20 mouse cellular contexts compared by ENCODE assay signal in the genomic region with DNA sequence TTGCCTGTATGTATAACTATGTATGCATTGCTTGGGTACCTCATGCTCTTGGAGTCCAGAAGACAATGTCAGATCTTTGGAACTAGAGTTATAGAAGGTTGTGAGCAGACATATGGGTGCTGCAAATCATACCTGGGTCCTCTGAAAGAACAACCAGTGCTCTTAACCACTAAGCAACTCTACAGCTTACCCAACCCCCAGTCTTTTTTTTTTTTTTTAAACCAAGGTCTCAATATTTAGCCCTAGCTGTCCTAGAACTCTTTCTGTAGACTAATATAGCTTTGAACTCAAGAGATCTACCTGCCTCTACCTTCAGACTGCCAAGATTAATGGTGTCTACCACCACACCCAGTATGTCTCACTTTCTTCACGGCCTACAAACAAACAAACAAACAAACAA. TPM values are rescaled to one million over a fixed set of nuclear protein-coding genes. Genes with fewer than 3 reads are reported as not detected.
DNase-seq lines count a peak whose midpoint lies in the region; ATAC-seq and TF ChIP-seq lines count a peak whose summit lies in the region.
"Had no signal": no experiment of that assay in that cellular context is flagged by ENCODE, and none has a peak within 500 bp of the region (broad histone marks: within the 10 kb centered on the region; RNA-seq: fewer than 3 reads in every experiment).

No protein-coding gene starts in this region.

- H3K9ac ChIP-seq in CH12.LX (ENCODE audit: insufficient read depth, low read depth) (no peak overlapping the region), MEL (ENCODE audit: control insufficient read depth, low read depth, low read length, poor library complexity, severe bottlenecking) (no peak overlapping the region)
- H3K9ac ChIP-seq in hindbrain, embryonic 13.5 days = no peak overlapping the region

- dilution Hi-C loops in CH12.LX (cut with MboI; ENCODE audit: extremely low pct_ligation_motif_present, extremely low pct_unique_long_range_greater_than_20kb, low sequenced_read_pairs) = no loop called here

- TF ChIP-seq EP300 in CH12.LX (IDR thresholded peaks at IDR 0.05; ENCODE audit: low read length) = no peak
- no peak for TF ChIP-seq EP300 in MEL (IDR thresholded peaks at IDR 0.05; ENCODE audit: low read depth in 1 of 2, low read length in 2 of 2)

- H3K36me3 ChIP-seq in CH12.LX (replicated peaks in 1 of 2; ENCODE audit: control insufficient read depth in 1 of 2, insufficient read depth in 1 of 2, low read length in 1 of 2) (no peaks in the 10 kb centered on the region), MEL (ENCODE audit: control insufficient read depth in 1 of 2, insufficient read depth in 2 of 2, low read length in 2 of 2) (peaks cover 0 to 19% of the 10 kb centered on the region in 2 experiments; a peak in 2 of 4 replicates)
- no peaks in the 10 kb centered on the region for H3K36me3 ChIP-seq in hindbrain, embryonic 13.5 days

- H3K4me3 ChIP-seq in CH12.LX (replicated peaks in 1 of 3; ENCODE audit: low read depth in 2 of 3, low read length in 2 of 3, poor library complexity in 1 of 3) (no peak overlapping the region), MEL (ENCODE audit: control insufficient read depth in 1 of 2, insufficient read depth in 1 of 2, low read depth in 2 of 2, low read length in 2 of 2) (no peak overlapping the region)
- H3K4me3 ChIP-seq in hindbrain, embryonic 13.5 days = no peak overlapping the region

- no peak for ATAC-seq in hindbrain, embryonic 13.5 days (ENCODE audit: low FRiP score)
- ATAC-seq: activated CD4-positive, CD25-positive, alpha-beta regulatory T cell, adult 4 months; CD4-positive, CD25-positive, alpha-beta regulatory T cell, adult 4 months; Patski had no signal

- H3K27ac ChIP-seq in CH12.LX (ENCODE audit: insufficient read depth, low read depth) = no peak overlapping the region
- no peak overlapping the region for H3K27ac ChIP-seq in MEL (ENCODE audit: control insufficient read depth, low read depth, low read length)
- no peak overlapping the region for H3K27ac ChIP-seq in hindbrain, embryonic 13.5 days

- no peak overlapping the region for H3K4me2 ChIP-seq in CH12.LX (ENCODE audit: insufficient read depth, low read depth, poor library complexity, severe bottlenecking)
- no peak overlapping the region for H3K4me2 ChIP-seq in hindbrain, embryonic 13.5 days

- WGBS in hindbrain, embryonic 13.5 days = 90% methylated on average over 1 of the region's 1 CpGs

- TF ChIP-seq POLR2A in CH12.LX (IDR thresholded peaks at IDR 0.05; ENCODE audit: low read depth, low read length) = no peak
- no peak for TF ChIP-seq POLR2A in MEL (IDR thresholded peaks at IDR 0.05; ENCODE audit: control insufficient read depth in 1 of 2, insufficient read depth in 1 of 2, low read depth in 1 of 2, low read length in 2 of 2, poor library complexity in 1 of 2)

- H3K9me3 ChIP-seq in CH12.LX (replicated peaks; ENCODE audit: low read length) (no peaks in the 10 kb centered on the region), MEL (replicated peaks; ENCODE audit: insufficient read depth, low read length) (no peaks in the 10 kb centered on the region)
- H3K9me3 ChIP-seq in hindbrain, embryonic 13.5 days = no peaks in the 10 kb centered on the region
- H3K9me3 ChIP-seq: G1E had no signal

- peaks cover 2% of the 10 kb centered on the region for H3K27me3 ChIP-seq in CH12.LX (replicated peaks)
- no peaks in the 10 kb centered on the region for H3K27me3 ChIP-seq in MEL (ENCODE audit: control insufficient read depth in 1 of 2, insufficient read depth in 2 of 2, low read length in 2 of 2)
- H3K27me3 ChIP-seq in hindbrain, embryonic 13.5 days = 0 out of 2 replicates have a peak, but pooled peaks cover 6% of the 10 kb centered on the region
- H3K27me3 ChIP-seq: Patski had no signal

- DNase-seq in CH12.LX (ENCODE audit: extremely low read depth) (no peak), MEL (ENCODE audit: low read depth, low spot score) (no peak)
- no peak for DNase-seq in retina, postnatal 1 day
- DNase-seq: adrenal gland, adult 2 months; adrenal gland, adult 8-10 months; adrenal gland, postnatal 10 days; adrenal gland, postnatal 14 days; adrenal gland, postnatal 25 days; adrenal gland, postnatal 36 days; B cell, adult 2 months; cerebellum, adult 11 months; cerebellum, adult 11-12 months; cerebellum, adult 18-20 months; cerebellum, adult 2 months; cerebellum, adult 8-10 months had no signal

- H3K79me2 ChIP-seq in CH12.LX (replicated peaks; ENCODE audit: control insufficient read depth, extremely low read depth, insufficient read depth, poor library complexity, severe bottlenecking) (peaks cover 4% of the 10 kb centered on the region), MEL (ENCODE audit: control insufficient read depth, insufficient read depth, low read length, poor library complexity) (peaks cover 28% of the 10 kb centered on the region)

- no peak for TF ChIP-seq CTCF in CH12.LX (conservative IDR thresholded peaks at IDR 0.05 in 1 of 2, IDR thresholded peaks at IDR 0.05 in 1 of 2; ENCODE audit: low read depth in 2 of 2, low read length in 2 of 2)
- no peak for TF ChIP-seq CTCF in MEL (IDR thresholded peaks at IDR 0.05 in 2 of 3, conservative IDR thresholded peaks at IDR 0.05 in 1 of 3; ENCODE audit: control insufficient read depth in 1 of 3, insufficient read depth in 1 of 3, low read depth in 2 of 3, low read length in 3 of 3, poor library complexity in 1 of 3, severe bottlenecking in 1 of 3)

- TF ChIP-seq RAD21 in CH12.LX (IDR thresholded peaks at IDR 0.05; ENCODE audit: low read depth, low read length) = no peak
- TF ChIP-seq RAD21 in MEL (IDR thresholded peaks at IDR 0.05; ENCODE audit: low read depth, low read length) = no peak

- peaks cover 3 to 48% of the 10 kb centered on the region in 2 experiments for H3K4me1 ChIP-seq in CH12.LX (ENCODE audit: control insufficient read depth in 1 of 2, insufficient read depth in 2 of 2)
- H3K4me1 ChIP-seq in MEL (ENCODE audit: control insufficient read depth in 1 of 2, insufficient read depth in 2 of 2, low read length in 2 of 2) = peaks cover 11 to 19% of the 10 kb centered on the region in 2 experiments
- H3K4me1 ChIP-seq in hindbrain, embryonic 13.5 days (replicated peaks) = peaks cover 31% of the 10 kb centered on the region

- in situ Hi-C loops in CH12.LX (cut with MboI; ENCODE audit: low pct_ligation_motif_present, low pct_unique_long_range_greater_than_20kb, low sequenced_read_pairs) = loop anchor here (5.0 to 10.0 kb wide), 4 partner anchors 56 to 153 kb away; no protein-coding TSS in a partner anchor

TF ChIP-seq in CH12.LX, 34 proteins besides CTCF, POLR2A, EP300 and RAD21:
- no peak for TF ChIP-seq JUND (conservative IDR thresholded peaks at IDR 0.05; ENCODE audit: low read depth, low read length)
- peak; percentile 88 for TF ChIP-seq ZNF384 (IDR thresholded peaks at IDR 0.05; ENCODE audit: low read depth, low read length)
- TF ChIP-seq MYC (IDR thresholded peaks at IDR 0.05; ENCODE audit: low read depth, low read length) = no peak
- TF ChIP-seq SMC3 (IDR thresholded peaks at IDR 0.05; ENCODE audit: low read depth, low read length) = no peak
- no peak for TF ChIP-seq MEF2A (IDR thresholded peaks at IDR 0.05; ENCODE audit: borderline replicate concordance, low read depth, low read length)
TF ChIP-seq in CH12.LX: peak in this region for 1.

TF ChIP-seq in MEL, 35 proteins besides CTCF, POLR2A, EP300 and RAD21:
- no peak for TF ChIP-seq MAX (IDR thresholded peaks at IDR 0.05; ENCODE audit: low read length)
- TF ChIP-seq MXI1 (IDR thresholded peaks at IDR 0.05; ENCODE audit: low read depth, low read length) = no peak
- peak; percentile 72 for TF ChIP-seq ZNF384 (IDR thresholded peaks at IDR 0.05; ENCODE audit: low read depth, low read length)

RNA-seq across cellular contexts. Expression of gene Spred2, which starts 2.5 kb away (rescaled TPM):
- 3.2 and 4.2 TPM in 2 replicates for total RNA-seq in CH12.LX (2012; rRNA removed)
- 0.85 and 1.4 TPM in 2 replicates for total RNA-seq in CH12.LX (2014; rRNA removed)
- polyA plus RNA-seq in CH12.LX (2012; ENCODE audit: insufficient read length, low read depth) = 15.8 and 15.9 TPM in 2 replicates
- total RNA-seq in MEL (2012; rRNA removed) = 7.8 and 10.8 TPM in 2 replicates
- 10 to 100 TPM; 25.9 to 76.0 TPM for polyA plus RNA-seq in MEL (2012; ENCODE audit: insufficient read depth in 1 of 2, insufficient read length in 2 of 2, low read depth in 1 of 2, low replicate concordance in 2 of 2, missing spikeins in 1 of 2)
- polyA plus RNA-seq in hindbrain, embryonic 13.5 days (2015; fragmentation: Nextera tagmentation; extraction: Ambion mirVana) = 6.0 and 6.1 TPM in 2 replicates

Comparison
In these comparisons a context has a peak if more than half of its experiments do, and no peak if none do; other contexts are left out.
1. Of the 35 proteins assayed by ChIP-seq in both MEL and CH12.LX: peak only in MEL: none; only in CH12.LX: none; in both: ZNF384; in neither: 34.